Mouse (Mus musculus) midbrain, embryonic 14.5 days (tissue): ENCODE measurements around the gene Txnrd3. TPM values are rescaled to one million over a fixed set of nuclear protein-coding genes. Genes with fewer than 3 reads are reported as not detected.

ENCODE experiments used
- ATAC-seq: fragments of 200-750 bp; cut with Nextera tagmentation; 2 replicates; pipeline ENCODE4 v1.8.0; 2017; ENCODE audit warnings: moderate number of reproducible peaks, moderate library complexity; ENCODE audit not compliant: low FRiP score, low TSS enrichment
- DNase-seq: peaks from one replicate; pipeline ENCODE4 v3.0.0-alpha.2; 2015
- H3K27ac ChIP-seq: fragments of 300-500 bp; sonication (generic); replicated peaks from 2 replicates; pipeline ENCODE4 v1.5.1; 2014; ENCODE audit warnings: mild to moderate bottlenecking, low read depth, low read length, moderate library complexity
- H3K27me3 ChIP-seq: fragments of 300-500 bp; sonication (generic); 2 replicates; pipeline ENCODE4 v1.6.1; 2014; ENCODE audit warnings: low read length, control low read depth, mixed read lengths; ENCODE audit not compliant: control insufficient read depth, insufficient read depth
- H3K36me3 ChIP-seq: fragments of 300-500 bp; sonication (generic); 2 replicates; pipeline ENCODE4 v1.6.1; 2014; ENCODE audit warnings: low read length, control low read depth; ENCODE audit not compliant: control insufficient read depth, insufficient read depth
- H3K4me1 ChIP-seq: fragments of 300-500 bp; sonication (generic); 2 replicates; pipeline ENCODE4 v1.6.1; 2014; ENCODE audit warnings: mild to moderate bottlenecking, antibody characterized with exemption, low read length, control low read depth; ENCODE audit not compliant: control insufficient read depth, insufficient read depth
- H3K4me2 ChIP-seq: fragments of 300-500 bp; sonication (generic); 2 replicates; pipeline ENCODE4 v1.6.1; 2014; ENCODE audit warnings: mild to moderate bottlenecking, low read length, moderate library complexity
- H3K4me3 ChIP-seq: fragments of 300-500 bp; sonication (generic); replicated peaks from 2 replicates; pipeline ENCODE4 v1.5.1; 2014; ENCODE audit warnings: low read depth, low read length
- H3K9ac ChIP-seq: fragments of 300-500 bp; sonication (generic); replicated peaks from 2 replicates; pipeline ENCODE4 v1.6.1; 2014; ENCODE audit warnings: mild to moderate bottlenecking, low read length, moderate library complexity
- H3K9me3 ChIP-seq: fragments of 300-500 bp; sonication (generic); 2 replicates; pipeline ENCODE4 v1.6.1; 2016; ENCODE audit warnings: low read length, control low read depth, mixed read lengths; ENCODE audit not compliant: control insufficient read depth
- WGBS: fragments of 180-500 bp; shearing (Covaris S2); extraction: QIAGEN DNeasy Blood & Tissue Kit; methylation state at CpG from one replicate; pipeline ENCODE4 v1.1.7; 2014; 5-methylcytosine and 5-hydroxymethylcytosine counted together
- polyA plus RNA-seq: library from polyadenylated mRNA; unstranded; fragments of >200 nt; fragmentation: Nextera tagmentation; extraction: Ambion mirVana; gene quantifications from 2 replicates; pipeline ENCODE4 v1.2.1, GENCODE M21; 2014

The Txnrd3 gene
- polyA plus RNA-seq, 1 experiment from 2014 or later = 17.6 TPM

DNA sequence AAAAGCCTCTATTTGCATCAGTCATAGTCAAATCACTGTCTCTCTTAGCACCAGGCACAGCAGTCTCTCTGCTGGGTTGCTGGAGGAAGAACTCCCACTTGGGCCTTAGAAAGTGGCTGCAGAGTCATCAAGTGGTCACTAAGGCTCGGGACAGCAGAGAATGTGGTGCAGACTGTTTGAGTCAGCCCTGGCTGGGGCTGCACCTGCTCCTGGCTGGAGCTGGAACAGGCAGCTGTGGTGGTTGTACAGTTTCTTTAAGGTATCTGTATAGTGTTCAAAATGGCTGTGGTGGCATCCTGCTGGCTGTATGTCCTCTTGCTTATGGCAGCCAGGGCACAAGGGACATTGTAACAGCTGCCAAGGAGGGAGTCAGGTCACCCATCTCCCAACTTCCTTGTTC lies 16.7 kb downstream of the Txnrd3 start:
- no peaks in the 10 kb centered on the region for H3K27me3 ChIP-seq
- peaks cover 32% of the 10 kb centered on the region for H3K36me3 ChIP-seq
- no peak for DNase-seq
- 78% methylated on average over 1 of the region's 1 CpGs for WGBS
- H3K4me3 ChIP-seq = no peak overlapping the region
- no peak overlapping the region for H3K27ac ChIP-seq
- no peaks in the 10 kb centered on the region for H3K4me1 ChIP-seq
- H3K9ac ChIP-seq = no peak overlapping the region
- no peaks in the 10 kb centered on the region for H3K9me3 ChIP-seq
- ATAC-seq = no peak
- H3K4me2 ChIP-seq = no peak overlapping the region

DNA sequence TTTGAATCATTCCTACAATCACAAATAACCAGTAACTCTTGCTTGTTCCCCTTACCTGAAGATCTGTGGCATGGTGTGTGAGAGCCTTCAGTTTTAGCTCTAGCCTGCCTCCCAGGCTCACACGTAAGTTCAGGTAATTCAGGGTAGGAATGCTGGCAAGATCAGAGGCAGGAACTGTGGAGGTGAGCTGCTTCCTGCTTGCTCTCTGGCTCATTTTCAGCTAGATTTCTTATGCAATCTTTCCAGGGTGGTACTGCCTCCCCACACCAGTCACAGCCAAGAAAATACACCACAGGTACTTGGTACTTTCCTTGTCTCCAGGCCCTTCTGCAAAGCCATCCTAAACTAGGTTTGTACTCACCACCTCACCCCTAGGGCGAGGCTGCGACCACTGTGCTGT lies 18.7 kb downstream of the Txnrd3 start:
- ATAC-seq = no peak
- no peaks in the 10 kb centered on the region for H3K9me3 ChIP-seq
- 94% methylated on average over 3 of the region's 3 CpGs for WGBS

DNA sequence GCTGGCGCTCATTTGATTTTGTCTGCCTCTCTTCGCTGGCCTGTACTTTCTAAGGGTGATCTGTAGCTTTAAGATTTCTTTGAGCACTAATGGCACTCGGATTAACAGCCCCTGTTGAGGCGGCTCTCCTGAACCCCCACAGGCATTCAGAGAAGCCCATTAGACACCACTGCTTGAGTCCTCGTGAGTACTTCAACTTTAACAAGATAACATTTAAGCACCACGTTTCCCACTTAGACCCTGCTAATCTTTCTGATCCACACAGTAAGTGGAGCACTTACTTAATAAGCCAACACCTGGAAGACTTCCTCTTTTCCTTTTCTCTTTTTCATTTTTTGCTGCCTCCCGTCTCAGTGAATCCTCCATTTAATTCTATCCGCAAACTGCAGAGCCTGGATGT lies 21.4 kb downstream of the Txnrd3 start:
- H3K9me3 ChIP-seq = no peaks in the 10 kb centered on the region
- H3K9ac ChIP-seq = no peak overlapping the region
- no peaks in the 10 kb centered on the region for H3K27me3 ChIP-seq
- ATAC-seq (no peak), DNase-seq (no peak)
- 51% methylated on average over 8 of the region's 8 CpGs for WGBS
- no peak overlapping the region for H3K4me2 ChIP-seq
- H3K36me3 ChIP-seq = peaks cover 25% of the 10 kb centered on the region
- no peaks in the 10 kb centered on the region for H3K4me1 ChIP-seq
- H3K27ac ChIP-seq = no peak overlapping the region
- no peak overlapping the region for H3K4me3 ChIP-seq

More for the DNA sequence above, 18.7 kb downstream of the Txnrd3 start:
- Histone ChIP-seq H3K27ac (no peak overlapping the region), H3K9ac (no peak overlapping the region), H3K4me1 (no peaks in the 10 kb centered on the region), H3K27me3 (no peaks in the 10 kb centered on the region), H3K4me2 (no peak overlapping the region), H3K36me3 (peaks cover 25% of the 10 kb centered on the region), H3K4me3 (no peak overlapping the region)
- no peak for DNase-seq

DNA sequence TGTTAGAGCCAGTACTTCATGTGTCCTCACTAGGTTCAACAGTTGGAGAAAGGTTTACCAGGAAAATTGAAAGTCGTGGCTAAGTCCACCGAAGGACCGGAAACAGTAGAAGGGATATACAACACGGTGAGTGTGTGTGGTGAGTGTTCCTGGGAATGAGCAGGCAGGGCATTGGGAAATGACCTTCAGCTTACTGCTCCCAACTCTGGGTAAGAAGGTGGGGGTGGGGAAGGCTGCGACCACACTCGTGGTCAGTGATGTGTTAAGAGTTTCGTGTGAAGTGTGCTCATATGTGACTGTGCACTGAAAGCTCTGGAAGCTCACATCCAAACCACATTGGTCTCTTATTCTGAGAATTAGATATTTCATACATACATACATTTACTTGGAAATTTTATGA lies 21.9 kb downstream of the Txnrd3 start:
- Histone ChIP-seq H3K27me3 (no peaks in the 10 kb centered on the region), H3K9ac (no peak overlapping the region), H3K4me1 (no peaks in the 10 kb centered on the region), H3K4me3 (no peak overlapping the region), H3K4me2 (no peak overlapping the region), H3K9me3 (no peaks in the 10 kb centered on the region), H3K36me3 (peaks cover 25% of the 10 kb centered on the region), H3K27ac (no peak overlapping the region)
- DNase-seq (no peak), ATAC-seq (no peak)
- 85% methylated on average over 7 of the region's 7 CpGs for WGBS

GRCm38 (mm10) chr6:89666976-89667375 lies 23.2 kb downstream of the Txnrd3 start:
- H3K4me3 ChIP-seq = no peak overlapping the region
- no peak overlapping the region for H3K9ac ChIP-seq
- no peaks in the 10 kb centered on the region for H3K9me3 ChIP-seq
- no peak for DNase-seq
- H3K4me1 ChIP-seq = no peaks in the 10 kb centered on the region
- H3K27me3 ChIP-seq = no peaks in the 10 kb centered on the region
- WGBS = 81% methylated on average over 3 of the region's 3 CpGs
- no peak for ATAC-seq
- H3K27ac ChIP-seq = no peak overlapping the region
- H3K36me3 ChIP-seq = peaks cover 25% of the 10 kb centered on the region
- no peak overlapping the region for H3K4me2 ChIP-seq

DNA sequence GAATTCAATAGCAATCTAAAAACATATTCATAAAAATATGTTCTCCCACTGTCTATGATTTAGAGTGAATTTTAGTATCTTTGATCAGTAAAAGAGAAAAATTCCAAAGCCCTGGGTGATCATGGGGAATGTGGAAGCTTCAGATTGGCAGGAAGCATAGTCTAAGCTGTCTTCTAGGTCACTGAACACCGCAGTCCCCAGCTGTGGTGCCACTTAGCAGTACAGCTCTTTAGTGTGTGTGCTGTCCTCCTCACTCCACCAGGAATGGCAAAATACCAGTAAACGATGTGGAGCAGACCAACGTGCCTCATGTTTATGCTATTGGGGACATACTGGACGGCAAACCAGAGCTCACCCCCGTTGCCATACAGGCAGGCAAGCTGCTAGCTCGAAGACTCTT lies 25.8 kb downstream of the Txnrd3 start:
- no peak overlapping the region for H3K4me3 ChIP-seq
- no peaks in the 10 kb centered on the region for H3K9me3 ChIP-seq
- H3K27ac ChIP-seq = no peak overlapping the region
- no peak overlapping the region for H3K9ac ChIP-seq
- no peak for ATAC-seq
- no peak overlapping the region for H3K4me2 ChIP-seq
- H3K4me1 ChIP-seq = no peaks in the 10 kb centered on the region
- H3K27me3 ChIP-seq = no peaks in the 10 kb centered on the region
- peaks cover 22% of the 10 kb centered on the region for H3K36me3 ChIP-seq
- WGBS = 86% methylated on average over 6 of the region's 6 CpGs
- no peak for DNase-seq

- H3K27ac ChIP-seq = no peak overlapping the region
- ATAC-seq (no peak), DNase-seq (no peak)
- no peak overlapping the region for H3K4me2 ChIP-seq
- 83% methylated on average over 6 of the region's 6 CpGs for WGBS
- H3K27me3 ChIP-seq = no peaks in the 10 kb centered on the region
- no peak overlapping the region for H3K9ac ChIP-seq
- no peaks in the 10 kb centered on the region for H3K4me1 ChIP-seq
- no peaks in the 10 kb centered on the region for H3K9me3 ChIP-seq
- H3K36me3 ChIP-seq = peaks cover 30% of the 10 kb centered on the region
- no peak overlapping the region for H3K4me3 ChIP-seq
Observed at GRCm38 (mm10) chr6:89671431-89671830, 27.6 kb downstream of the Txnrd3 start.

DNA sequence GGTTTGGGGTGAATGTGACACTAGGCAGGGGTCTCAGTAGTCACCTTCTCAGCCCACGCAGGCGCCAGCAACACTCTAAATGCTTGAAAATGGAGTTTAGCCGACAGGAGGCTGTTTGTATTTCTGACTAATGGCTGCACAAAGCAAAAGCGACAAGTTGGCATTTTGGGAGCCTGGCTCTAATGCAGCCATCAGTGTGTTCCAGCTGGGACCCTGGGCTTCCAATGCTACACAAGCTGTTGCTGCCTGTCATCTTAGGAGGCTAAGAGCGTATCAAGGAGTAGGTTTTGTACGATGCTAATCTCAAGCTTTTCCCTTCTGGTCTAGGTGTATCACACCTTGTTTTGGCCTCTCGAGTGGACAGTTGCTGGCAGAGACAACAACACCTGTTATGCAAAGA lies 28.9 kb downstream of the Txnrd3 start:
- no peak overlapping the region for H3K4me3 ChIP-seq
- WGBS = 84% methylated on average over 7 of the region's 7 CpGs
- no peaks in the 10 kb centered on the region for H3K27me3 ChIP-seq
- H3K36me3 ChIP-seq = peaks cover 31% of the 10 kb centered on the region
- DNase-seq = no peak
- ATAC-seq = no peak
- no peak overlapping the region for H3K4me2 ChIP-seq
- H3K9me3 ChIP-seq = no peaks in the 10 kb centered on the region
- H3K4me1 ChIP-seq = no peaks in the 10 kb centered on the region
- H3K9ac ChIP-seq = no peak overlapping the region
- no peak overlapping the region for H3K27ac ChIP-seq

- Histone ChIP-seq H3K4me2 (no peak overlapping the region), H3K4me1 (no peaks in the 10 kb centered on the region), H3K9me3 (no peaks in the 10 kb centered on the region), H3K27me3 (no peaks in the 10 kb centered on the region), H3K9ac (no peak overlapping the region), H3K4me3 (no peak overlapping the region), H3K36me3 (peaks cover 31% of the 10 kb centered on the region), H3K27ac (no peak overlapping the region)
- DNase-seq (no peak), ATAC-seq (no peak)
- 86% methylated on average over 11 of the region's 11 CpGs for WGBS
Observed at GRCm38 (mm10) chr6:89673135-89673780, 29.5 kb downstream of the Txnrd3 start.
